Mouse (Mus musculus): ENCODE measurements around the gene Sf3a1.
A peak's percentile ranks its signal among the peaks of the same experiment; 100 is the strongest.

Gene Sf3a1

GRCm38 (mm10) chr11:4215061-4215460, 54.9 kb downstream of the Sf3a1 start:
- DNase-seq (ENCODE audit: low spot score in 2 of 2): no peak

GRCm38 (mm10) chr11:4216248-4217000, 56.3 kb downstream of the Sf3a1 start:
- no peak for DNase-seq (ENCODE audit: low spot score in 2 of 2)

- DNase-seq (ENCODE audit: low spot score in 2 of 2): peak in 1 of 2 experiments; percentile 71
Observed at GRCm38 (mm10) chr11:4217914-4218629, 57.9 kb downstream of the Sf3a1 start, which contains the start of gene Castor1. Castor1 (plus strand) TSS chr11:4218225.

- no peak for DNase-seq (ENCODE audit: low spot score in 2 of 2)
Observed at GRCm38 (mm10) chr11:4218637-4219036, 58.5 kb downstream of the Sf3a1 start.

- peak in 1 of 2 experiments; percentile 81 for DNase-seq (ENCODE audit: low spot score in 2 of 2)
Observed at GRCm38 (mm10) chr11:4219317-4219751, 59.2 kb downstream of the Sf3a1 start.

- DNase-seq (ENCODE audit: low spot score in 2 of 2): no peak
Observed at GRCm38 (mm10) chr11:4219908-4220307, 59.8 kb downstream of the Sf3a1 start.

GRCm38 (mm10) chr11:4220443-4221400, 60.6 kb downstream of the Sf3a1 start:
- DNase-seq (ENCODE audit: low spot score in 2 of 2): peak in 1 of 2 experiments; percentile 70

- DNase-seq (ENCODE audit: low spot score in 2 of 2): no peak
Observed at GRCm38 (mm10) chr11:4222046-4222950, 62.1 kb downstream of the Sf3a1 start.

- DNase-seq (ENCODE audit: low spot score in 2 of 2): no peak
Observed at GRCm38 (mm10) chr11:4223393-4224188, 63.4 kb downstream of the Sf3a1 start.

- no peak for DNase-seq (ENCODE audit: low spot score in 2 of 2)
Observed at GRCm38 (mm10) chr11:4224223-4224622, 64.1 kb downstream of the Sf3a1 start.

GRCm38 (mm10) chr11:4226569-4227325, 66.6 kb downstream of the Sf3a1 start:
- DNase-seq (ENCODE audit: low spot score in 2 of 2): no peak

GRCm38 (mm10) chr11:4228463-4228862, 68.3 kb downstream of the Sf3a1 start:
- no peak for DNase-seq (ENCODE audit: low spot score in 2 of 2)

GRCm38 (mm10) chr11:4229841-4230240, 69.7 kb downstream of the Sf3a1 start:
- no peak for DNase-seq (ENCODE audit: low spot score in 2 of 2)

- DNase-seq (ENCODE audit: low spot score in 2 of 2): no peak
Observed at GRCm38 (mm10) chr11:4231435-4231834, 71.3 kb downstream of the Sf3a1 start.

Measured in left cerebral cortex, adult 9 months (tissue).